Mouse (Mus musculus): Measurements from ENCODE around the gene Clic1. TPM values are rescaled to one million over a fixed set of nuclear protein-coding genes. Genes with fewer than 3 reads are reported as not detected.

The Clic1 gene
- polyA plus RNA-seq, 1 experiment from 2014 or later = 351 TPM

DNA sequence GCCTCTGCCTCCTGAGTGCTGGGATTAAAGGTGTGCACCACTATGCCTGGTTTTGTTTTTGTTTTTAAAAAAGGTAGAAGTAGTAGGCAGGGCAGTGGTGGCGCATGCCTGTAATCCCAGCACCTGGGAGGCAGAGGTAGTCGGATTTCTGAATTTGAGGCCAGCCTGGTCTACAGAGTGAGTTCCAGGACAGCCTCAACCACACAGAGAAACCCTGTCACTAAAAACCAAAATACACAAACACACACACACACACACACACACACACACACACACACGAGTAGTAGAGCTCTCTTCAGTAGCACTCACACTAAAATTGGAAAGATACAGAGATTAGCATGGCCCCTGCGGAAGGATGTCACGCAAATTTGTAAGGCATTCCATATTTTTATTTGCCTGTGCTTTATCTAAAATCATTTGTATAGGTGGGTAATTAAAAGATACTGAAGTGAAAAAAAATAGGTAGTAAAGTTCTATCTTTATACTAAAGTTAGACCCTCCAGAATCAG, 780 bp upstream of the Clic1 start:
- 73% methylated on average over 5 of the region's 5 CpGs for WGBS
- Histone ChIP-seq H3K4me2 (peak overlapping the region; percentile 70), H3K27ac (peak overlapping the region; percentile 99), H3K9ac (no peak overlapping the region), H3K4me3 (peak overlapping the region; percentile 66; the same call in 1 of the 2 replicates), H3K9me3 (no peaks in the 10 kb centered on the region), H3K4me1 (peaks cover 57% of the 10 kb centered on the region), H3K36me3 (peaks cover 20% of the 10 kb centered on the region), H3K27me3 (no peaks in the 10 kb centered on the region)
- ATAC-seq (ENCODE audit: insufficient number of reproducible peaks, low FRiP score, low TSS enrichment, low read depth) = no peak

GRCm38 (mm10) chr17:35050126-35050750, 472 bp downstream of the Clic1 start:
- H3K4me2 ChIP-seq = peak overlapping the region; percentile 70
- H3K36me3 ChIP-seq = peaks cover 29% of the 10 kb centered on the region
- H3K27ac ChIP-seq = peak overlapping the region; percentile 99
- no peaks in the 10 kb centered on the region for H3K9me3 ChIP-seq
- peak overlapping the region; percentile 70 for H3K9ac ChIP-seq
- H3K27me3 ChIP-seq = no peaks in the 10 kb centered on the region
- peak; percentile 15; the same call in 1 of the 2 replicates for ATAC-seq (ENCODE audit: insufficient number of reproducible peaks, low FRiP score, low TSS enrichment, low read depth)
- WGBS = 1% methylated on average over 27 of the region's 27 CpGs
- H3K4me3 ChIP-seq = peak overlapping the region; percentile 66
- peaks cover 57% of the 10 kb centered on the region for H3K4me1 ChIP-seq

- no peaks in the 10 kb centered on the region for H3K27me3 ChIP-seq
- H3K4me1 ChIP-seq = peaks cover 47% of the 10 kb centered on the region
- H3K4me3 ChIP-seq = peak overlapping the region; percentile 66
- ATAC-seq (ENCODE audit: insufficient number of reproducible peaks, low FRiP score, low TSS enrichment, low read depth) = peak; percentile 45; the same call in 1 of the 2 replicates
- no peaks in the 10 kb centered on the region for H3K9me3 ChIP-seq
- H3K9ac ChIP-seq = peak overlapping the region; percentile 65
- peak overlapping the region; percentile 70 for H3K4me2 ChIP-seq
- H3K36me3 ChIP-seq = peaks cover 41% of the 10 kb centered on the region
- 1% methylated on average over 21 of the region's 21 CpGs for WGBS
- peak overlapping the region; percentile 99 for H3K27ac ChIP-seq
These were observed 1.7 kb downstream of the Clic1 start for GRCm38 (mm10) chr17:35051156-35052086.

- WGBS = 82% methylated on average over 12 of the region's 12 CpGs
These were observed 2.6 kb downstream of the Clic1 start for GRCm38 (mm10) chr17:35052271-35052798.

DNA sequence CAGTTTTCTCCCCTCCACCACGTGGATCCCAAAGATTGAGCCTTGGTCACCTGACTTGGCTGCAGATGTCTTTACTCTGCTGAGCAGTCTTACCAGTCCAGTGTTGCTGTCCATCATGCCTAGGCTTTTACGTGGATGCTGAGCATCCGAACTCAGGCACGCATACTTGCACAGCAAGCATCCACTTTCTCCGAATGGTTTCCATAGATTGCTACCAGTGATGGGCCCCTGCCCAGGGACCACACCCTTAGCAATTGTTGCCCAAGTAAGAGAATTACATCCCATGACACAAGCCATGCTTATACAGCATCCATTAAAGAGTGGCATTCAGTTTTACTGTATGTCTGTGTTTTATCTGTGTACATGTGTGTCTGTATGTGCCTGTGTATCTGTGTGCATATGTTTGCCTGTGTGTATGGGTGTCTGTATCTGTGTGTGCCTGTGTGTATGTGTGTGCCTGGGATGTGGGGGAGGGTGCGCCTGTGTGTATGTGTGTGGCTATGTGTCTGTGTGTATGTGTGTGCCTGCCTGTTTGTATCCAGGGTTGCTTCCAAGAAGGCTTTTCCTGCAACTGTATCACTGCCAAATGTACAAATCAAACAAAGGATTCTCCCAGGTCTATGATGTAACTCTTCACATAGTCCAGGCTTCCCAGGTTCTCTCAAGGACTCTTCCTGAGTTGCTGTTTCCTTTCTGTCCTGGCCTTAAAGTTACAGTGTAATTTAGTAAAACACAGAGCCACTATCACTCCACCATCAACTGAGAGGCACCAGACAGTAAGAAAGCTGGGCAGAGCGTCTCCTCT, 6.1 kb downstream of the Clic1 start:
- peaks cover 35% of the 10 kb centered on the region for H3K4me1 ChIP-seq
- H3K9ac ChIP-seq = no peak overlapping the region
- ATAC-seq (ENCODE audit: insufficient number of reproducible peaks, low FRiP score, low TSS enrichment, low read depth) = no peak
- H3K36me3 ChIP-seq = peaks cover 61% of the 10 kb centered on the region
- H3K27ac ChIP-seq = no peak overlapping the region
- 88% methylated on average over 7 of the region's 7 CpGs for WGBS
- no peak overlapping the region for H3K4me2 ChIP-seq
- H3K27me3 ChIP-seq = no peaks in the 10 kb centered on the region
- no peak overlapping the region for H3K4me3 ChIP-seq
- H3K9me3 ChIP-seq = no peaks in the 10 kb centered on the region

More at GRCm38 (mm10) chr17:35052271-35052798, 2.6 kb downstream of the Clic1 start:
- peaks cover 46% of the 10 kb centered on the region for H3K36me3 ChIP-seq
- H3K27me3 ChIP-seq = no peaks in the 10 kb centered on the region
- peak overlapping the region; percentile 65 for H3K9ac ChIP-seq
- no peaks in the 10 kb centered on the region for H3K9me3 ChIP-seq
- peak overlapping the region; percentile 99 for H3K27ac ChIP-seq
- peaks cover 39% of the 10 kb centered on the region for H3K4me1 ChIP-seq
- peak overlapping the region; percentile 66 for H3K4me3 ChIP-seq
- ATAC-seq (ENCODE audit: insufficient number of reproducible peaks, low FRiP score, low TSS enrichment, low read depth) = no peak
- H3K4me2 ChIP-seq = peak overlapping the region; percentile 70

DNA sequence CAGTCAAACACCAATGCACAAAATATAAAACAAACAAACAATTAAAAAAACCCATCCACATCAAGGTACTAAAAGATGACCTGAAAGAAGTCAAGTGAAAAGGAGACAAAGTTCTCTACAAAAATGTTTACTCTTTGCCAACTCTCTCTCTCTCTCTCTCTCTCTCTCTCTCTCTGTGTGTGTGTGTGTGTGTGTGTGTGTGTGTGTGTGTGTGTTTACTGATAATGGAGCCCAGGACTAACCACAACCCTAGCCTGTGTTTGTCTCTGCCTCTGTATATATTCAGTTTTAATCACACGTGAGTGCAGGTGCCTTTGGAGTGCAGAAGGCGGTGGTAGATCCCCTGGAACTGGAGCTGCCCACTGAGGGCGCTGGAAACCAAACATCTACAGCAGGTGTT, 7.3 kb downstream of the Clic1 start:
- no peak overlapping the region for H3K4me3 ChIP-seq
- peaks cover 70% of the 10 kb centered on the region for H3K36me3 ChIP-seq
- peaks cover 38% of the 10 kb centered on the region for H3K4me1 ChIP-seq
- H3K27ac ChIP-seq = no peak overlapping the region
- ATAC-seq (ENCODE audit: insufficient number of reproducible peaks, low FRiP score, low TSS enrichment, low read depth) = no peak
- WGBS = 90% methylated on average over 3 of the region's 3 CpGs
- no peaks in the 10 kb centered on the region for H3K27me3 ChIP-seq
- H3K4me2 ChIP-seq = no peak overlapping the region
- H3K9ac ChIP-seq = no peak overlapping the region
- H3K9me3 ChIP-seq = no peaks in the 10 kb centered on the region

DNA sequence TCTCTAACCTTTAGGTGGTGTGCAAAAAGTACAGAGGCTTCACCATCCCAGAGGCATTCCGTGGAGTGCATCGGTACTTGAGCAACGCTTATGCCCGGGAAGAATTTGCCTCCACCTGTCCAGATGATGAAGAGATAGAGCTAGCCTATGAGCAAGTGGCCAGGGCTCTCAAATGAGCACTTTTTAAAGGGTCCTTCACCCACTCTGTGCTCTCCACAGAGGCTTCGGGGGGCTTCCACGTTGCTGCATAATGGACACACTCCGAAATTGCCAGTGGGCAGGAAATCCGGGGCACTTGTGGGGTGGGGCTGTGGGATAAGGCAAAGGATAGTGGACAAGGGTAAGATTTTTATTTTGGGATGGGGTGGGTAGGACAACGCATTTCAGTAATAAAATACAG, 8.6 kb downstream of the Clic1 start:
- H3K27ac ChIP-seq = peak overlapping the region; percentile 95
- no peak for ATAC-seq (ENCODE audit: insufficient number of reproducible peaks, low FRiP score, low TSS enrichment, low read depth)
- no peaks in the 10 kb centered on the region for H3K9me3 ChIP-seq
- H3K4me2 ChIP-seq = no peak overlapping the region
- peaks cover 66% of the 10 kb centered on the region for H3K36me3 ChIP-seq
- 59% methylated on average over 9 of the region's 9 CpGs for WGBS
- H3K9ac ChIP-seq = no peak overlapping the region
- no peaks in the 10 kb centered on the region for H3K27me3 ChIP-seq
- peak overlapping the region; percentile 68 for H3K4me3 ChIP-seq
- peaks cover 28% of the 10 kb centered on the region for H3K4me1 ChIP-seq

- ATAC-seq (ENCODE audit: insufficient number of reproducible peaks, low FRiP score, low TSS enrichment, low read depth) = peak; percentile 89
- peaks cover 57% of the 10 kb centered on the region for H3K36me3 ChIP-seq
- peak within 1 kb of the TSS; percentile 70 for H3K9ac ChIP-seq
- peaks cover 5% of the 10 kb centered on the region; the same call in 1 of the 2 replicates for H3K27me3 ChIP-seq
- WGBS = under 1% methylated on average over 57 of the region's 57 CpGs
- H3K4me2 ChIP-seq = peak within 1 kb of the TSS; percentile 84
- H3K27ac ChIP-seq = peak within 1 kb of the TSS; percentile 95
- peaks cover 28% of the 10 kb centered on the region for H3K4me1 ChIP-seq
- H3K9me3 ChIP-seq = no peaks in the 10 kb centered on the region
- peak within 1 kb of the TSS; percentile 68 for H3K4me3 ChIP-seq
These were observed 9.4 kb downstream of the Clic1 start, which contains the start of gene Ddah2 for GRCm38 (mm10) chr17:35058911-35059892. TSS of gene Ddah2 (plus strand) at chr17:35059035.

GRCm38 (mm10) chr17:35060071-35060470, 10.3 kb downstream of the Clic1 start:
- H3K36me3 ChIP-seq = peaks cover 52% of the 10 kb centered on the region
- peaks cover 12% of the 10 kb centered on the region for H3K27me3 ChIP-seq
- no peak for ATAC-seq (ENCODE audit: insufficient number of reproducible peaks, low FRiP score, low TSS enrichment, low read depth)
- peak overlapping the region; percentile 68 for H3K4me3 ChIP-seq
- H3K9ac ChIP-seq = peak overlapping the region; percentile 70
- peak overlapping the region; percentile 95 for H3K27ac ChIP-seq
- 20% methylated on average over 14 of the region's 14 CpGs for WGBS
- peaks cover 36% of the 10 kb centered on the region for H3K4me1 ChIP-seq
- H3K4me2 ChIP-seq = peak overlapping the region; percentile 84
- no peaks in the 10 kb centered on the region for H3K9me3 ChIP-seq

DNA sequence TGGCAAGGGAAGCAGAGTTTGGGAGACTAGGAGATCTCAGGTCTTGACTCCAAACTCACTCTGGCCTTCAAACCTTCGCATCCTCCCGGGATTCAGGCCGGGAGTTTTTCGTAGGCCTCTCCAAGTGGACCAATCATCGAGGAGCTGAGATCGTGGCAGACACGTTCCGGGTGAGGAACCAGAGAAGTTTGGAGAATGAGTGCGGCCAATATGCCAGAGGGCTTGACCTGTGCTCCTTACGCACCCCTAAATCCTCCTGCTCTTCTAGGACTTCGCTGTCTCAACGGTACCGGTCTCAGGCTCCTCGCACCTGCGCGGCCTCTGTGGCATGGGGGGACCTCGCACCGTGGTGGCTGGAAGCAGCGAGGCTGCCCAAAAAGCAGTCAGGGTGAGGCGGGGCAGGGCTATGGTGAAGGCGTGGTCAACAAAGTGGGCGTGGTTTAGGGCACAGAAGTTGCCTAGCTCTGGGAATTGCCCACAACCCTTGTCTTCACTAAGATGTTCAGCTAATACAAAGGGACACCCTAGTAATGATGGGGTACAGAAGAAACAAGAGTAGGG, 11.1 kb downstream of the Clic1 start:
- WGBS = 62% methylated on average over 22 of the region's 22 CpGs
- Histone ChIP-seq H3K9ac (peak overlapping the region; percentile 70; the same call in 1 of the 2 replicates), H3K36me3 (peaks cover 44% of the 10 kb centered on the region), H3K4me2 (peak overlapping the region; percentile 84), H3K9me3 (no peaks in the 10 kb centered on the region), H3K4me1 (peaks cover 43% of the 10 kb centered on the region), H3K4me3 (peak overlapping the region; percentile 68), H3K27me3 (peaks cover 20% of the 10 kb centered on the region), H3K27ac (peak overlapping the region; percentile 95; the same call in 1 of the 2 replicates)
- ATAC-seq (ENCODE audit: insufficient number of reproducible peaks, low FRiP score, low TSS enrichment, low read depth) = no peak
